Mouse (Mus musculus) testis, adult 2 months (tissue): ENCODE results near the gene 1810010D01Rik. TPM values are rescaled to one million over a fixed set of nuclear protein-coding genes. Genes with fewer than 3 reads are reported as not detected.

Experiments
- H3K27ac ChIP-seq: fragments of 200-500 bp; 2 replicates; pipeline ENCODE4 v1.5.1; 2012; ENCODE audit warnings: low read depth, low read length; ENCODE audit not compliant: control insufficient read depth, insufficient read depth
- H3K27me3 ChIP-seq: fragments of 200-500 bp; 2 replicates; pipeline ENCODE4 v1.6.1; 2012; ENCODE audit warnings: mild to moderate bottlenecking, low read length, moderate library complexity; ENCODE audit not compliant: control insufficient read depth, insufficient read depth
- H3K36me3 ChIP-seq: fragments of 200-500 bp; 2 replicates; pipeline ENCODE4 v1.6.1; 2012; ENCODE audit warnings: mild to moderate bottlenecking, low read length; ENCODE audit not compliant: control insufficient read depth, insufficient read depth
- H3K4me1 ChIP-seq: fragments of 200-500 bp; 2 replicates; pipeline ENCODE4 v1.6.1; 2012; ENCODE audit warnings: low read length; ENCODE audit not compliant: control insufficient read depth, insufficient read depth
- H3K4me3 ChIP-seq: fragments of 200-500 bp; 2 replicates; pipeline ENCODE4 v1.5.1; 2012; ENCODE audit warnings: low read depth, mild to moderate bottlenecking, low read length, moderate library complexity, mixed read lengths; ENCODE audit not compliant: control insufficient read depth
- CTCF ChIP-seq: fragments of 200-500 bp; IDR thresholded peaks from 2 replicates; pipeline ENCODE4 v1.5.1; 2012; ENCODE audit warnings: low read depth, mild to moderate bottlenecking, inconsistent platforms, low read length, moderate library complexity; ENCODE audit not compliant: control insufficient read depth, insufficient read depth, insufficient replicate concordance
- POLR2A ChIP-seq: fragments of 200-500 bp; IDR thresholded peaks from 2 replicates; pipeline ENCODE4 v1.6.1; 2012; ENCODE audit warnings: low read depth, mild to moderate bottlenecking, inconsistent platforms, low read length, moderate library complexity; ENCODE audit not compliant: control insufficient read depth
- polyA plus RNA-seq: library from polyadenylated mRNA; depleted of rRNA; stranded (reverse); fragments of >200 nt; gene quantifications from 2 replicates; pipeline ENCODE4 v1.2.3, GENCODE M21; 2012

1810010D01Rik gene
- polyA plus RNA-seq, 1 experiment = 0.40 TPM

DNA sequence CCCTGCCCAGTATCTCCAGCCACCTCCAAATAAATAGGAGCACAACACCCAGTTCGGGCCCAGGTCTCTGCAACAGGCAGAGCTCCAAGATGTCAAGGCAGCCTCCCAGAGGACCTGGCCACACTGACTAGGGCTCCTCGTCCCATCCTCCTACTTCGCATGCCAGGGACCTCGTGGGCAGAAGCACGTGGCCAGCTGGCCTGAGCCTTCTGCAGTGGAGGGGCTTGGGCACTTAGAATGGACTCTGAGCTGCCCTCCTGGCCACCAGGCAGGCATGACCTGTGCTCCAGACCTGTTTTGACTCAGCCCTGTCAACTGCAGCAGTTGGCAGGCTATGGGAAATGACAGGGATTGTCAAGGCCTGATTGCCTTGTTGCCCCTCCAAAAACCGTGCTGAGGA, 17.7 kb upstream of the 1810010D01Rik start:
- H3K4me1 ChIP-seq = no peaks in the 10 kb centered on the region
- TF ChIP-seq CTCF (no peak), POLR2A (no peak)
- H3K27ac ChIP-seq = no peak overlapping the region
- H3K36me3 ChIP-seq = no peaks in the 10 kb centered on the region
- no peak overlapping the region for H3K4me3 ChIP-seq
- H3K27me3 ChIP-seq = no peaks in the 10 kb centered on the region

DNA sequence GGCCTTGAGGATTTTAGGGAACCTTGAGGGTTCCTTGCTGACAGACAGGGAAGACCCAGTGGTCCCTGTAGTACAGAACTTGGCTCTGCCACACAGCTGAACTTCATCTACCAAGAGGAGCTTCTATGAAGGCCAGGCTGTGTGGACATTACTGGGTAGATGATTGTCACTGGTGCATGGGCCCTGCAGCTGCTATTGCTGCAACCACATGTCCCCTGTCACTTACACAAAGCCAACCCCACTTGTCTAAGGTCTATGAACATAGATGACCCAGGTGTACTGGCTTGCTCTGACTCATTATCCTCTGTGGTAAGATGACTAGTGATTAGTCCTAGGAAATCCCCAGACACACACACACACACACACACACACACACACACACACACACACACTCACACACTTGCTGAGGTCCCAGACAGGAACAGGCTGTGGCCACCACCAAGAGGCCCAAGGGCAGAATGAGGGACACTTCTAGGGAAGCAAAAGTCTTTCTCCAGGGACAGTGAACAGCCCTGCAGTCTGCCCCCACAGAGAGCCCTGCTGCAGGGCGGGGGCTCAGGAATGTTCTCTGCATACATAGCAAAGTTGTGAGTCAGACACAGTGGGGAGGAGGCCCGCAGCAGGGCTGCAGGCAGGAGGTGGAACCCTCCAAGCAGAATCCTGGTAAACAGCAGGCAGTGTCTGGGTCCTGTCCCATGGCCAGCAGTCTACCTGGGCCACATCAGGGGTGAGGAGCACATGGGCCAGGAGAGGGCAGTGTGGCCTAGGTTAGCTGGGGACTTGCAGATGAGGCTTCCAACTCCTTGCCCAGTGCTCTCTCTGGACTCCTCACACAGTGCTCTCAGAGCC, 14.1 kb upstream of the 1810010D01Rik start:
- Histone ChIP-seq H3K27me3 (no peaks in the 10 kb centered on the region), H3K36me3 (no peaks in the 10 kb centered on the region), H3K4me1 (no peaks in the 10 kb centered on the region), H3K27ac (peak overlapping the region; percentile 20; the same call in 1 of the 2 replicates), H3K4me3 (no peak overlapping the region)
- no peak for TF ChIP-seq CTCF
- no peak for TF ChIP-seq POLR2A

DNA sequence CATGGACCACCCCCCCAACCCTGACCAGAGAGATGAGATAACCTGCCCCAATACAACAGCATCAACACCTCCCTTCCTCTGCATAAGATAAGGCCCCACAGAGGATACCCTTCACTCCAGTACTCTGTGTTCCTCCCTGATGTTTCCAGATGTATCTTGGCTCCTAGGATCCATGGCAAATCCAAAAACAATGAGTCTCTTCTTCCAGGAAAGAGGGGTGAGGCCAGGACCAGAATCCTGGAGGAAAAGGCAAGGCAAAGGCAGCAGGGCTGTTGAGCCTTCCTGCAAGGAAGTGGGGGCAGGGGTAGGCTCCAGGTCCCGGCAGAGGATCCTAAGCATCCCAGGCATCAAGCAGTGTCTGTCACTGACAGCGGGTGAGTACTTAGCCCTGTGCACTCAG, 13.4 kb upstream of the 1810010D01Rik start:
- no peak overlapping the region for H3K4me3 ChIP-seq
- no peaks in the 10 kb centered on the region for H3K4me1 ChIP-seq
- no peaks in the 10 kb centered on the region for H3K27me3 ChIP-seq
- H3K27ac ChIP-seq = no peak overlapping the region
- no peaks in the 10 kb centered on the region for H3K36me3 ChIP-seq
- TF ChIP-seq POLR2A (no peak), CTCF (no peak)

GRCm38 (mm10) chr7:145219420-145219831, 11.5 kb upstream of the 1810010D01Rik start:
- H3K27me3 ChIP-seq = no peaks in the 10 kb centered on the region
- H3K36me3 ChIP-seq = no peaks in the 10 kb centered on the region
- TF ChIP-seq CTCF = no peak
- TF ChIP-seq POLR2A = no peak
- no peak overlapping the region for H3K27ac ChIP-seq
- no peaks in the 10 kb centered on the region for H3K4me1 ChIP-seq
- H3K4me3 ChIP-seq = no peak overlapping the region

DNA sequence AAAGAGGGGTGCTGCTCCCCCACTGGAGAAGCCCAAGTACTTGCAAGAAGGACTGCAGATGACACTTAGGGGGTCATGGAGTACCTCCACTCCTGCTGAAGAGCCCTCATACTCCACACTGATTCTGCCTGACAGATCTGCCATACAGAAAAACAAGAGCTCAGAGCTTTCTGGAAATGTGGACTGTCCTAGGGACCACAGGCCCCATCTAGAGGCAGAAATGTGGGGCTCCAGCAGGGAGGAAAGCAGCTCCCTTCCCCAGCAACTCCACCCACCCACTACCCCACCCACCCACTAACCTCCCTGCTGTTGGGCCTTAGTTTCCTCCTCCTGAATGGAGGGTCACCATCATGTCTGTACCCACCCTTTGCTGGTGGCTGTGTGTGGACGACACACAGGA, 8.7 kb upstream of the 1810010D01Rik start:
- Histone ChIP-seq H3K36me3 (no peaks in the 10 kb centered on the region), H3K4me1 (no peaks in the 10 kb centered on the region), H3K27me3 (no peaks in the 10 kb centered on the region), H3K4me3 (no peak overlapping the region), H3K27ac (no peak overlapping the region)
- TF ChIP-seq CTCF (no peak), POLR2A (no peak)

DNA sequence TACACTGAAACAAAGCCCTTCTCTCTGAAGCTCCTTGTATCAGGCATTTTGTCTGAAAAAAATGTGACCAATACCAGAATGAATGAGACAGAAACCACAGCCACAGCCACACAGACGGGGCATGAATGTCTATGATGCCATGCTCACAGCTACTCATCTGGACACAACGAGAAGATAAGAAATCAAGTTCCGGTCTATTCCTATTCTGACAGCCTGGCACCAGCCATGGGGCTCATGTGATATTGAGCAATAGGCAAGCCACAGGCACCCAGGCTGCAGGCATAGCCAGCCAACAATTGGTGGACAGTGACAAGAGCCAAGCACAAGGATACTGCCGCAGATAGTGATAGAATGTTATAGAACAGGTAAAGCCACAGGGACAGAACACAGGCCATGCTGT, 7.6 kb upstream of the 1810010D01Rik start:
- TF ChIP-seq CTCF (no peak), POLR2A (no peak)
- Histone ChIP-seq H3K4me3 (no peak overlapping the region), H3K27ac (no peak overlapping the region), H3K4me1 (no peaks in the 10 kb centered on the region), H3K36me3 (no peaks in the 10 kb centered on the region), H3K27me3 (no peaks in the 10 kb centered on the region)

- no peaks in the 10 kb centered on the region for H3K4me1 ChIP-seq
- H3K27ac ChIP-seq = no peak overlapping the region
- no peak overlapping the region for H3K4me3 ChIP-seq
- H3K36me3 ChIP-seq = no peaks in the 10 kb centered on the region
- TF ChIP-seq CTCF (no peak), POLR2A (no peak)
- no peaks in the 10 kb centered on the region for H3K27me3 ChIP-seq
Observed at GRCm38 (mm10) chr7:145211680-145212659, 4.1 kb upstream of the 1810010D01Rik start.

DNA sequence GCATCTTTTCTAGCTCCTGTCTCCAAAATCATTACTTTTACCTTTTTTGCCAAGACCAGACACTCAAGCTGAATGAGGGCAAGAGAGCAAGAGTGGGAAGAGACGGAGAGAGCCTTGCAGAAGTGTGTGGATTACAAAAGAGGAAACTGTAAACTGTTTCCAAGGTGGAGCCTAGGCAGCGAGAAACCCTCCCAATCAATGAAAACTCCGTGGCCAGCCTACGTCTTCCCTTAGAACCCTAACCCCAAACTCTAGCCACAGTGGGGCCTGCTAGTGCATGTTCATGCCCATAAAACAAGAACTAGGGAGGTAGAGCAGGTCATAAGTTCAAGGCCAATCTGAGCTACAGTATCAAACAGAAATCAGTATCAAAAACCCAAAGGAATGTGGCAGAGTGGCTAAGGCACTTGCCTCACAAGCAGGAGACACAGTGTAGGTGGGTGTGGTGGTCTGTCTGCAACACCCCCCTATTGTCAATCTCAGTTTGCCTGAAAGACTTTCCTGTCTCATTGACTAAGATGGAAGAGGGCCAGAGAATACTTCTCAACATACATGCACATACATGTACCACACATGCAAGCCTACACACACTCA, 2.7 kb upstream of the 1810010D01Rik start:
- Histone ChIP-seq H3K27me3 (no peaks in the 10 kb centered on the region), H3K27ac (no peak overlapping the region), H3K36me3 (no peaks in the 10 kb centered on the region), H3K4me3 (no peak overlapping the region), H3K4me1 (peaks cover 9% of the 10 kb centered on the region)
- TF ChIP-seq POLR2A (no peak), CTCF (no peak)
